Mouse (Mus musculus): Measurements from ENCODE around the gene Twistnb. TPM values are rescaled to one million over a fixed set of nuclear protein-coding genes. Genes with fewer than 3 reads are reported as not detected.

The Twistnb gene
- total and polyA plus RNA-seq, 3 experiments, result 22.1 to 44.6 (median 25.3) TPM

- TF ChIP-seq POLR2AphosphoS5 (IDR thresholded peaks at IDR 0.05; ENCODE audit: borderline replicate concordance, low read depth, low read length) (no peak), ETS1 (IDR thresholded peaks at IDR 0.05; ENCODE audit: low read depth, low read length) (no peak), CHD1 (IDR thresholded peaks at IDR 0.05; ENCODE audit: low read depth, low read length) (no peak), MEF2A (IDR thresholded peaks at IDR 0.05; ENCODE audit: extremely low read depth, insufficient replicate concordance, low read depth, low read length, poor library complexity, severe bottlenecking) (no peak), UBTF (IDR thresholded peaks at IDR 0.05; ENCODE audit: borderline replicate concordance, insufficient read depth, low read depth, low read length) (no peak), ELF1 (IDR thresholded peaks at IDR 0.05; ENCODE audit: low read depth, low read length) (no peak), POLR2AphosphoS2 (IDR thresholded peaks at IDR 0.05; ENCODE audit: low read length) (no peak), MYB (IDR thresholded peaks at IDR 0.05; ENCODE audit: low read depth, low read length) (no peak), KAT2A (conservative IDR thresholded peaks at IDR 0.05; ENCODE audit: low read depth, low read length) (no peak), CHD2 (IDR thresholded peaks at IDR 0.05; ENCODE audit: low read length) (no peak), E2F4 (IDR thresholded peaks at IDR 0.05; ENCODE audit: borderline replicate concordance, low read depth, low read length) (no peak), MAZ (IDR thresholded peaks at IDR 0.05; ENCODE audit: low read depth, low read length) (no peak), TCF12 (IDR thresholded peaks at IDR 0.05; ENCODE audit: low read depth, low read length) (no peak), MAX (IDR thresholded peaks at IDR 0.05; ENCODE audit: low read length) (no peak), GATA1 (IDR thresholded peaks at IDR 0.05; ENCODE audit: low read depth, low read length) (no peak), MXI1 (IDR thresholded peaks at IDR 0.05; ENCODE audit: low read depth, low read length) (no peak), SIN3A (IDR thresholded peaks at IDR 0.05; ENCODE audit: low read length) (no peak), SMC3 (IDR thresholded peaks at IDR 0.05; ENCODE audit: low read depth, low read length) (no peak)
- H3K27me3 ChIP-seq (ENCODE audit: control insufficient read depth in 1 of 2, insufficient read depth in 2 of 2, low read length in 2 of 2), result no peaks in the 10 kb centered on the region; a peak in 1 of 4 replicates
- no peaks in the 10 kb centered on the region for H3K79me2 ChIP-seq (ENCODE audit: control insufficient read depth, insufficient read depth, low read length, poor library complexity)
- DNase-seq (ENCODE audit: low read depth, low spot score), result no peak
- H3K9me3 ChIP-seq (replicated peaks; ENCODE audit: insufficient read depth, low read length), result no peaks in the 10 kb centered on the region
- no peaks in the 10 kb centered on the region for H3K4me1 ChIP-seq (ENCODE audit: control insufficient read depth in 1 of 2, insufficient read depth in 2 of 2, low read length in 2 of 2)
- H3K27ac ChIP-seq (ENCODE audit: control insufficient read depth, low read depth, low read length), result no peak overlapping the region
- H3K36me3 ChIP-seq (ENCODE audit: control insufficient read depth in 1 of 2, insufficient read depth in 2 of 2, low read length in 2 of 2), result no peaks in the 10 kb centered on the region
- H3K4me3 ChIP-seq (ENCODE audit: control insufficient read depth in 1 of 2, insufficient read depth in 1 of 2, low read depth in 2 of 2, low read length in 2 of 2), result no peak overlapping the region
- no peak overlapping the region for H3K9ac ChIP-seq (ENCODE audit: control insufficient read depth, low read depth, low read length, poor library complexity, severe bottlenecking)
Observed at GRCm38 (mm10) chr12:33455418-33455817, 26.0 kb downstream of the Twistnb start.

GRCm38 (mm10) chr12:33456242-33456641 lies 26.8 kb downstream of the Twistnb start:
- Histone ChIP-seq H3K27me3 (ENCODE audit: control insufficient read depth in 1 of 2, insufficient read depth in 2 of 2, low read length in 2 of 2) (no peaks in the 10 kb centered on the region; a peak in 1 of 4 replicates), H3K79me2 (ENCODE audit: control insufficient read depth, insufficient read depth, low read length, poor library complexity) (no peaks in the 10 kb centered on the region), H3K9me3 (replicated peaks; ENCODE audit: insufficient read depth, low read length) (no peaks in the 10 kb centered on the region), H3K9ac (ENCODE audit: control insufficient read depth, low read depth, low read length, poor library complexity, severe bottlenecking) (no peak overlapping the region), H3K4me3 (ENCODE audit: control insufficient read depth in 1 of 2, insufficient read depth in 1 of 2, low read depth in 2 of 2, low read length in 2 of 2) (no peak overlapping the region), H3K27ac (ENCODE audit: control insufficient read depth, low read depth, low read length) (no peak overlapping the region), H3K4me1 (ENCODE audit: control insufficient read depth in 1 of 2, insufficient read depth in 2 of 2, low read length in 2 of 2) (no peaks in the 10 kb centered on the region), H3K36me3 (ENCODE audit: control insufficient read depth in 1 of 2, insufficient read depth in 2 of 2, low read length in 2 of 2) (no peaks in the 10 kb centered on the region)
- no peak for DNase-seq (ENCODE audit: low read depth, low spot score)
- TF ChIP-seq MAX (IDR thresholded peaks at IDR 0.05; ENCODE audit: low read length) (no peak), MYC (IDR thresholded peaks at IDR 0.05; ENCODE audit: low read depth, low read length) (no peak), MEF2A (IDR thresholded peaks at IDR 0.05; ENCODE audit: extremely low read depth, insufficient replicate concordance, low read depth, low read length, poor library complexity, severe bottlenecking) (no peak), CTCF (IDR thresholded peaks at IDR 0.05 in 2 of 3, conservative IDR thresholded peaks at IDR 0.05 in 1 of 3; ENCODE audit: control insufficient read depth in 1 of 3, insufficient read depth in 1 of 3, low read depth in 2 of 3, low read length in 3 of 3, poor library complexity in 1 of 3, severe bottlenecking in 1 of 3) (no peak), GATA1 (IDR thresholded peaks at IDR 0.05; ENCODE audit: low read depth, low read length) (no peak), ZNF384 (IDR thresholded peaks at IDR 0.05; ENCODE audit: low read depth, low read length) (no peak)

Data from MEL (cell line).